11 mouse cellular contexts compared by ENCODE assay signal in genomic region chr3:51778179-51778578, GRCm38 (mm10).
DNase-seq lines count a peak whose midpoint lies in the region; ATAC-seq and TF ChIP-seq lines count a peak whose summit lies in the region.
"Had no signal": no experiment of that assay in that cellular context is flagged by ENCODE, and none has a peak within 500 bp of the region (broad histone marks: within the 10 kb centered on the region; RNA-seq: fewer than 3 reads in every experiment).

No protein-coding gene starts in this region.

- no peak for TF ChIP-seq CTCF in olfactory bulb, adult 2 months (IDR thresholded peaks at IDR 0.05; ENCODE audit: insufficient read depth, low read depth, low read length)

- H3K27me3 ChIP-seq in lung, embryonic 16.5 days (ENCODE audit: control insufficient read depth, insufficient read depth, low read depth, low read length), result no peaks in the 10 kb centered on the region
- no peaks in the 10 kb centered on the region for H3K27me3 ChIP-seq in limb, embryonic 12.5 days

- no peak overlapping the region for H3K4me3 ChIP-seq in lung, embryonic 16.5 days (ENCODE audit: low read length)
- H3K4me3 ChIP-seq in limb, embryonic 12.5 days (replicated peaks), result no peak overlapping the region
- H3K4me3 ChIP-seq in olfactory bulb, adult 2 months (ENCODE audit: insufficient read depth, low read depth, low read length), result no peak overlapping the region

- TF ChIP-seq POLR2A in olfactory bulb, adult 2 months (IDR thresholded peaks at IDR 0.05; ENCODE audit: insufficient read depth, low read depth, low read length), result no peak

- H3K27ac ChIP-seq in lung, embryonic 16.5 days (ENCODE audit: low read length), result peak overlapping the region; percentile 29
- peak overlapping the region; percentile 53; the same call in 1 of the 2 replicates for H3K27ac ChIP-seq in limb, embryonic 12.5 days
- peak overlapping the region; percentile 45 for H3K27ac ChIP-seq in olfactory bulb, adult 2 months (ENCODE audit: insufficient read depth, low read depth, low read length)

- H3K4me2 ChIP-seq in lung, embryonic 16.5 days (ENCODE audit: low read depth, low read length), result no peak overlapping the region
- peak overlapping the region; percentile 34; the same call in 1 of the 2 replicates for H3K4me2 ChIP-seq in limb, embryonic 12.5 days

- peaks cover 15% of the 10 kb centered on the region for H3K4me1 ChIP-seq in lung, embryonic 16.5 days (replicated peaks; ENCODE audit: control insufficient read depth, insufficient read depth, low read length)
- peaks cover 25% of the 10 kb centered on the region for H3K4me1 ChIP-seq in limb, embryonic 12.5 days (replicated peaks)
- H3K4me1 ChIP-seq in olfactory bulb, adult 2 months (ENCODE audit: control insufficient read depth, insufficient read depth, low read length), result peaks cover 23% of the 10 kb centered on the region

- H3K36me3 ChIP-seq in lung, embryonic 16.5 days (ENCODE audit: control insufficient read depth, insufficient read depth, low read length), result no peaks in the 10 kb centered on the region
- H3K36me3 ChIP-seq in limb, embryonic 12.5 days, result no peaks in the 10 kb centered on the region

- peak; percentile 76 for DNase-seq in heart, adult 11 months
- no peak for DNase-seq in heart, adult 9 months (ENCODE audit: low spot score in 2 of 2)
- no peak for DNase-seq in lung, postnatal 36 days
- DNase-seq in adipocyte (ENCODE audit: low spot score), result no peak
- DNase-seq: B cell, adult 2 months; gastrocnemius, postnatal 36 days; lung, adult 18-20 months had no signal

- H3K9me3 ChIP-seq in lung, embryonic 16.5 days (ENCODE audit: control insufficient read depth, low read length), result no peaks in the 10 kb centered on the region
- no peaks in the 10 kb centered on the region for H3K9me3 ChIP-seq in limb, embryonic 12.5 days

- no peak overlapping the region for H3K9ac ChIP-seq in lung, embryonic 16.5 days (ENCODE audit: low read length)
- no peak overlapping the region for H3K9ac ChIP-seq in limb, embryonic 12.5 days (replicated peaks)

- ATAC-seq in lung, embryonic 16.5 days (ENCODE audit: low read depth), result no peak
- ATAC-seq in limb, embryonic 12.5 days (ENCODE audit: insufficient number of reproducible peaks, insufficient read depth, low FRiP score, low TSS enrichment, low read depth), result no peak
- no peak for ATAC-seq in erythroid progenitor cell, adult 5-6 weeks (replicated peaks; ENCODE audit: low FRiP score, poor library complexity, severe bottlenecking)

- 60% methylated on average over 3 of the region's 3 CpGs for WGBS in lung, embryonic 16.5 days
- 28% methylated on average over 3 of the region's 3 CpGs for WGBS in limb, embryonic 12.5 days
- 76% methylated on average over 3 of the region's 3 CpGs for WGBS in olfactory bulb, adult 2 months
